Mouse (Mus musculus): ENCODE measurements around the gene Sec14l5. TPM values are rescaled to one million over a fixed set of nuclear protein-coding genes. Genes with fewer than 3 reads are reported as not detected.
"Not testable (repeated sequence)": the region's sequence is repeated elsewhere in the genome, so short reads cannot be mapped to it uniquely, and the experiment has no call there.

Sec14l5 gene
- polyA plus RNA-seq, 1 experiment from 2014 or later: not detected

GRCm38 (mm10) chr16:5214126-5214525 is 67.2 kb downstream of the Sec14l5 start:
- Histone ChIP-seq H3K27me3 (peaks cover 3% of the 10 kb centered on the region; the same call in 1 of the 2 replicates), H3K4me1 (replicated peaks) (no peaks in the 10 kb centered on the region), H3K9ac (no peak overlapping the region), H3K36me3 (replicated peaks) (no peaks in the 10 kb centered on the region), H3K4me3 (replicated peaks) (no peak overlapping the region), H3K27ac (replicated peaks) (no peak overlapping the region), H3K4me2 (no peak overlapping the region), H3K9me3 (replicated peaks) (no peaks in the 10 kb centered on the region)
- no peak for ATAC-seq (ENCODE audit: insufficient read depth)
- 73% methylated on average over 2 of the region's 2 CpGs for WGBS (ENCODE audit: insufficient replicate concordance)

GRCm38 (mm10) chr16:5216686-5217085 is 69.8 kb downstream of the Sec14l5 start:
- Histone ChIP-seq H3K9me3 (replicated peaks) (no peaks in the 10 kb centered on the region), H3K4me3 (replicated peaks) (no peak overlapping the region), H3K36me3 (replicated peaks) (no peaks in the 10 kb centered on the region), H3K4me2 (no peak overlapping the region), H3K4me1 (replicated peaks) (no peaks in the 10 kb centered on the region), H3K9ac (no peak overlapping the region), H3K27me3 (peaks cover 3% of the 10 kb centered on the region; the same call in 1 of the 2 replicates), H3K27ac (replicated peaks) (no peak overlapping the region)
- WGBS (ENCODE audit: insufficient replicate concordance): 49% methylated on average over 6 of the region's 6 CpGs
- ATAC-seq (ENCODE audit: insufficient read depth): no peak

DNA sequence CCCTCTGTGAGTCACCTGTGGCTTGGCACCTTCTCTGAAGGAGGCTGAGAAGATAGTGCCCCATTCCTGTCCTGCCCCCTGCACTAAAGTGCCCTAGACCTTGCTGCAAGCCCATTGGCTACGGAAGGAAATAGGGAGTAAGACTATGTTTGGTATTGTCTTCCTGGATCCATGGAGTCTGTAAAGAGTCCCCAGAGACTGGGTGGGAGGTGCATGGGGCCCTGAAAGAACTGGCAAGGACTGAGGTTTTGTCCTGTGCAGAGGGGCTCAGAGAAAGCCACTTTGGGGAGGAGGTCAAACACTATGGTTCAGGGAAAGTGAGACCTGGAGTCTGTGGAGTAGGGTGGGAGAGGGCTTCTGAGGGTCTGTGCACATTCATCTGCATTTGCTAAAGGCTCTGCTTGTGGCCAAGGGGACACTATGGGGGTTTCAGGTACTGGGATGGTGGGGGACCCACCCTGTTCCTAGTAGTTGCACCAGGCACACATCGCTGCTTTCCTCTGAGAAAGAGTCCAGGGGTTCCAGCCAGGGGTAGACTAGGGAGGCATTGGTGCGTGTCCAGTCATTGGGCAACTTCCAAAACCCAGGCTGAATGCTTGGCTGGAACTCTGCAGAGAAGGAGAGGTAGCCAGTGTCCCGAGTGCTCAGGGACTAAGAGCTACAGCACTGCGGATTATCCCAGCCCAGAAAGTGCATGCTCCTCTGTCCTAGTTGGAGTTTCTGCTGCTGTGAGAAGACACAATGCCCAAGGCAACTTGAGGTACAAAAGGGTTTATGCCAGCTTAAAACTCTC is 70.6 kb downstream of the Sec14l5 start:
- no peak overlapping the region for H3K9ac ChIP-seq
- H3K27me3 ChIP-seq: peaks cover 3% of the 10 kb centered on the region; the same call in 1 of the 2 replicates
- no peaks in the 10 kb centered on the region for H3K36me3 ChIP-seq (replicated peaks)
- no peak for ATAC-seq (ENCODE audit: insufficient read depth)
- 57% methylated on average over 5 of the region's 5 CpGs for WGBS (ENCODE audit: insufficient replicate concordance)
- no peak overlapping the region for H3K4me2 ChIP-seq
- no peaks in the 10 kb centered on the region for H3K4me1 ChIP-seq (replicated peaks)
- no peak overlapping the region for H3K4me3 ChIP-seq (replicated peaks)
- H3K27ac ChIP-seq (replicated peaks): no peak overlapping the region
- H3K9me3 ChIP-seq (replicated peaks): no peaks in the 10 kb centered on the region

- Histone ChIP-seq H3K9ac (no peak overlapping the region), H3K4me1 (replicated peaks) (no peaks in the 10 kb centered on the region), H3K4me2 (no peak overlapping the region), H3K27ac (replicated peaks) (no peak overlapping the region), H3K36me3 (replicated peaks) (no peaks in the 10 kb centered on the region), H3K4me3 (replicated peaks) (no peak overlapping the region), H3K9me3 (replicated peaks) (no peaks in the 10 kb centered on the region), H3K27me3 (peaks cover 3% of the 10 kb centered on the region; the same call in 1 of the 2 replicates)
- no peak for ATAC-seq (ENCODE audit: insufficient read depth)
- 43% methylated on average over 4 of the region's 4 CpGs for WGBS (ENCODE audit: insufficient replicate concordance)
These were observed 74.5 kb downstream of the Sec14l5 start for GRCm38 (mm10) chr16:5221403-5221802.

- Histone ChIP-seq H3K27me3 (no peaks in the 10 kb centered on the region; the same call in 1 of the 2 replicates), H3K4me3 (replicated peaks) (no peak within 1 kb of the TSS), H3K4me2 (no peak within 1 kb of the TSS), H3K9me3 (replicated peaks) (no peaks in the 10 kb centered on the region), H3K27ac (replicated peaks) (no peak within 1 kb of the TSS), H3K36me3 (replicated peaks) (no peaks in the 10 kb centered on the region), H3K9ac (no peak within 1 kb of the TSS), H3K4me1 (replicated peaks) (no peaks in the 10 kb centered on the region)
- no peak for ATAC-seq (ENCODE audit: insufficient read depth)
- 40% methylated on average over 6 of the region's 6 CpGs for WGBS (ENCODE audit: insufficient replicate concordance)
These were observed 75.2 kb downstream of the Sec14l5 start, which contains the start of gene AU021092 for GRCm38 (mm10) chr16:5222140-5222539. Gene AU021092, minus strand, starts transcription at chr16:5222299.

DNA sequence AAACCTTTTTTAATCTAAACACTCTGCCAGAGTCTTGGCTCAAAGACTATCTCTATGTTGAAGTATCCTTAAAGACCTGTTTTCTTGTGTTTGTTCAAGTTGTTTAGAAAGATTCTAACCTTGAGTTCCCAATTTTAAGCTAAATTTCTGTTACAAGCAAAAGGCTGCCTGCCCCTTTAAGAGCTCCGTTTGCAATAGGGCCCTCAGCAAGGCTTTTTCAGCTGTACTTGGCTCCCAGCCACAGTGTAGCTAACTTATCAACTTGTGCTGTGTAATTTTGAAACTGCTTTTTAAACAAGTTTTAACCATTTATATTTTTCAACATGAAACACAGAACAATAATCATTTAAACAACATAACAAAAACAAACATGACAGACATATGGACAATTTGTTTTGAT is 79.6 kb downstream of the Sec14l5 start:
- H3K4me2 ChIP-seq; ATAC-seq (ENCODE audit: insufficient read depth); H3K4me1 ChIP-seq (replicated peaks); H3K9me3 ChIP-seq (replicated peaks); H3K4me3 ChIP-seq (replicated peaks); H3K36me3 ChIP-seq (replicated peaks); H3K9ac ChIP-seq; H3K27ac ChIP-seq (replicated peaks); H3K27me3 ChIP-seq: not testable (repeated sequence)
- WGBS (ENCODE audit: insufficient replicate concordance): 17% methylated on average over 1 of the region's 1 CpGs

DNA sequence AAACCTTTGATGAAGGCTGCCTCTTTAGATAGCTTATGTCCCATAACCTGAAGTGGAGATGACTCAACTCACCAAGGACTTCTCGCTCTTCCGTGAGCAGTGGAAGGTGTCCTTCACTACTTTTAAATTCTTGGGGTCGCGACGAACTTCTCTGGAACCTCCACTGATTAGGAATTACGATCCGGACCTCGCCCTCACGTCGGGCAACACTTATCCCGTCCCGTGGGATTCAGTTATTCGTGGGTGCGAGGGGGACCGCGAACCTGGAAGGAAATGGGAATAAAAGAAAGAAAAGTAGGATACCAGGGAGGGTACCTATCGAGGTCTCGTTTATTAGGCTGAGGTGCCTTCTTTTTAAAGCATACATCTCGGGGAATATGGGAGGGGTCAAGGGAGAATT is 80.6 kb downstream of the Sec14l5 start:
- H3K9me3 ChIP-seq (replicated peaks); ATAC-seq (ENCODE audit: insufficient read depth); H3K4me1 ChIP-seq (replicated peaks); H3K4me2 ChIP-seq; H3K27ac ChIP-seq (replicated peaks); H3K4me3 ChIP-seq (replicated peaks); H3K9ac ChIP-seq; H3K36me3 ChIP-seq (replicated peaks); H3K27me3 ChIP-seq: not testable (repeated sequence)
- 67% methylated on average over 19 of the region's 19 CpGs for WGBS (ENCODE audit: insufficient replicate concordance)

DNA sequence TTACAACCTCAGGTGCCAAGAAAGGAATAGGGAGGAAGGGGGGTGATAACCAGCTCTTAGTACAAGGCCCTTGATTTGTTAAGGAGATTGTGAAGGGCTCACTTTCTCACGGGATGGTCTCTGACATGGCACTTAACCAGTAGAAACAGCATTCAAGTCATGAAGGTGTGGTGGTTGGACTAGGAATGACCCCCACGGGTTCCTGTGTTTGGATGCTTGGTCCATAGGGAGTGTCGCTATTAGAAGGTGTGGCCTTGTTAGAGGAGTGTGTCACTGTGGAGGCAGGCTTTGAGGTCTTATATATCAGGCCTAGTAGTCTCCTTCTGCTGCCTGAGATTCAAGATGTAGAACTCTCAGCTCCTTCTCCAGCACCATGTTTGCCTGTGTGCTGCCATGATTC is 81.2 kb downstream of the Sec14l5 start:
- not testable (repeated sequence) for H3K4me1 ChIP-seq (replicated peaks); ATAC-seq (ENCODE audit: insufficient read depth); H3K36me3 ChIP-seq (replicated peaks); H3K4me2 ChIP-seq; H3K27me3 ChIP-seq; H3K9me3 ChIP-seq (replicated peaks); H3K9ac ChIP-seq; H3K27ac ChIP-seq (replicated peaks); H3K4me3 ChIP-seq (replicated peaks)
- WGBS (ENCODE audit: insufficient replicate concordance): 66% methylated on average over 3 of the region's 3 CpGs

GRCm38 (mm10) chr16:5232982-5233381 is 86.1 kb downstream of the Sec14l5 start:
- no peaks in the 10 kb centered on the region for H3K9me3 ChIP-seq (replicated peaks)
- H3K4me3 ChIP-seq (replicated peaks): peak overlapping the region; percentile 86
- peak overlapping the region; percentile 87 for H3K4me2 ChIP-seq
- 67% methylated on average over 4 of the region's 4 CpGs for WGBS (ENCODE audit: insufficient replicate concordance)
- H3K9ac ChIP-seq: no peak overlapping the region
- ATAC-seq (ENCODE audit: insufficient read depth): no peak
- H3K36me3 ChIP-seq (replicated peaks): no peaks in the 10 kb centered on the region
- no peaks in the 10 kb centered on the region for H3K27me3 ChIP-seq
- H3K4me1 ChIP-seq (replicated peaks): peaks cover 19% of the 10 kb centered on the region
- 0 out of 2 replicates have a peak overlapping the region, but pooled peaks have one; percentile 0 for H3K27ac ChIP-seq (replicated peaks)

DNA sequence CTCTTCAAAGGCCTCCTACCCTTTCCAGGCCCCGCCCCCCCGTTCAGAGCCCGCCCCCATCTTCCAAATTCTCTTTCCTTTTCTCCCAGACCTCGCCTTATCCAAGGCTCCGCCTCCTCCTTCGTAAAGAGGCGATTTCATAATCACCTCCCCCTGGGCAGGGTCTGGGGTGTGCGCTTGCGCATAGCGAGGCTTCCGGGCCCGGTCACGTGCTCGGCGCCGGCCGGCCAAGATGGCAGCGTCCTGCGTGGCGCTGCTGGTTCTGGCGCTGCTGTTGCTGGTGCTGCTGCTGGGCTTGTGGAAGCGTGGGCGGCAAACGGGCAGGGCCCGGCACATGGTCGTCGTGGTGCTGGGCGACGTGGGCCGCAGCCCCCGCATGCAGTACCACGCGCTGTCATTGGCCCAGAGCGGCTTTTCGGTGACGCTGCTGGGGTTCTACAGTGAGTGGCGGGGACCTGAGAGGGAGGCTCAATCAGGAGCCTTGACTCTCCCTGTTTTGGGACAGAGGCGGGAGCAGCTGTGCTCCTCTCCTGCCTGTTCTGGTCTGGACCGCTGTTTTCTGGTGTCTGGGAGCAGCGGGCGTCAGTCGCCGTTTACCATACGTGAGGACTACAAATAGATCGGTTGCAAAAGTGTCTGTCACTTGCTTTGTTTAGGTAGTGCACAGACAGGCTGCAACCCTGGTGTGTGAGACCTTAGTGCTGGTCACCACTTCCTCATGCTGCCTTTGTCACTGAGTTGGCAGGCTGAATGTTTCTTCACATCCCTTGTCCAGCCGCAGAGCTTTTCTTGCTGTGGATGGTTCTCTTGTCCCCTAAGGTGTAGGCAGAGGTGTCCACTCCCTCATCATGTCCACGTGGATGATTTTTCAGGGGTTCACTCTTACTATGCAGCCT is 86.8 kb downstream of the Sec14l5 start, which contains the start of gene Alg1:
Alg1 (plus strand) TSS at position 204 of the 896 bp plus-strand sequence.
- H3K4me3 ChIP-seq (replicated peaks): peak within 1 kb of the TSS; percentile 86
- no peaks in the 10 kb centered on the region for H3K27me3 ChIP-seq
- peak; percentile 91 for ATAC-seq (ENCODE audit: insufficient read depth)
- WGBS (ENCODE audit: insufficient replicate concordance): 1% methylated on average over 47 of the region's 47 CpGs
- H3K36me3 ChIP-seq (replicated peaks): 0 out of 2 replicates have a peak, but pooled peaks cover 4% of the 10 kb centered on the region
- H3K9ac ChIP-seq: peak within 1 kb of the TSS; percentile 71
- H3K4me1 ChIP-seq (replicated peaks): peaks cover 19% of the 10 kb centered on the region
- H3K27ac ChIP-seq (replicated peaks): peak within 1 kb of the TSS; percentile 68
- H3K4me2 ChIP-seq: peak within 1 kb of the TSS; percentile 87
- no peaks in the 10 kb centered on the region for H3K9me3 ChIP-seq (replicated peaks)

Measured in liver, embryonic 15.5 days (tissue).